Mouse (Mus musculus): ENCODE results near the gene Efcab14. TPM values are rescaled to one million over a fixed set of nuclear protein-coding genes. Genes with fewer than 3 reads are reported as not detected.

Gene Efcab14
- polyA plus RNA-seq, 1 experiment from 2014 or later, result 38.9 TPM

DNA sequence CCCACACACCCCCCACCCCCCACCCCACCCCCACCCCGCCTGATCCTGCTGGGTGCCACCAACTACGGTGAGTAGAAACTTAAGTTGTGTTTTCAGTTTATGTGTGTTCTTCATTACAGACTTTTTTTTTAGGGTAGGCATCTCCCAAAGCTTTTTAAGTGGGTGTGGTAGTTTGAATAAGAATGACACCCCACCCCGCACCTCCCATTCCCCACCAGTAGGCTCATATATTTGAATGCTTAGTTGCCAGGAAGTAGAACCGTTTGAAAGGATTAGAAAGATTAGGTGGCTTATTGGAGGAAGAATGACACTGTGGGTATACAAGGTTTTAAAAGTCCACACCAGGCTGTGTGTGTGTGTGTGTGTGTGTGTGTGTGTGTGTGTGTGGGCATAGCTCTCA lies 74.8 kb downstream of the Efcab14 start:
- ChIA-PET POLR2A (no interaction called here), CTCF (no interaction called here)
- no peak for TF ChIP-seq CTCF (IDR thresholded peaks at IDR 0.05)
- in situ Hi-C loops (cut with MboI; ENCODE audit: low pct_unique_long_range_greater_than_20kb), result no loop called here
- no peaks in the 10 kb centered on the region for H3K27me3 ChIP-seq
- ATAC-seq, result no peak
- no peak for DNase-seq (ENCODE audit: low read depth, low spot score)

GRCm38 (mm10) chr4:115815606-115816005 lies 78.1 kb downstream of the Efcab14 start:
- ChIA-PET POLR2A (no interaction called here), CTCF (interaction anchor here (0.7 kb wide), 1 partner anchor 32 kb away, joined by 3 read pairs; no protein-coding TSS in a partner anchor)

DNA sequence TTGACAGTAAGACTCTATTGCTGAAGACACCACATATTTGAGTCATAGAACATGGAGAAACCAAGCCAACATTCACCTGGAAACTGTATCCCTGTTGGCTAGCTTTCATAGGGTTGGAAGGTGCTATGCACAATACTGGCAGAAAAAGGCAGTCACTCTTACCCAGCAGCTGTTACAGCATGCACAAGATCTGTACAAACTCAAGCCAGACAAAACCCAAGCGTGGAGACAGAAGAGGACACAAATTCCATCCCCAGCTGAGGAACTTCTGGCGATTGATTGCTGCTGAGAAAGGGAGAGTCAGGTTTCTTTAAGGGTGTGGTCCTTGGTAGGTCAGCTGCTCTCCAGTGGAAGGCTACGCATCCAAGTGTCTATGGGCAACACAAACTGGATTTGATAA lies 82.7 kb downstream of the Efcab14 start:
- in situ Hi-C loops (cut with MboI; ENCODE audit: low pct_unique_long_range_greater_than_20kb), result no loop called here
- ATAC-seq, result no peak
- no peaks in the 10 kb centered on the region for H3K27me3 ChIP-seq
- TF ChIP-seq CTCF (IDR thresholded peaks at IDR 0.05), result no peak
- CTCF ChIA-PET, result no interaction called here
- DNase-seq (ENCODE audit: low read depth, low spot score), result no peak
- POLR2A ChIA-PET, result no interaction called here

More at GRCm38 (mm10) chr4:115815606-115816005, 78.1 kb downstream of the Efcab14 start:
- ATAC-seq, result no peak
- no peak for DNase-seq (ENCODE audit: low read depth, low spot score)
- in situ Hi-C loops (cut with MboI; ENCODE audit: low pct_unique_long_range_greater_than_20kb), result no loop called here
- no peak for TF ChIP-seq CTCF (IDR thresholded peaks at IDR 0.05)
- H3K27me3 ChIP-seq, result no peaks in the 10 kb centered on the region

DNA sequence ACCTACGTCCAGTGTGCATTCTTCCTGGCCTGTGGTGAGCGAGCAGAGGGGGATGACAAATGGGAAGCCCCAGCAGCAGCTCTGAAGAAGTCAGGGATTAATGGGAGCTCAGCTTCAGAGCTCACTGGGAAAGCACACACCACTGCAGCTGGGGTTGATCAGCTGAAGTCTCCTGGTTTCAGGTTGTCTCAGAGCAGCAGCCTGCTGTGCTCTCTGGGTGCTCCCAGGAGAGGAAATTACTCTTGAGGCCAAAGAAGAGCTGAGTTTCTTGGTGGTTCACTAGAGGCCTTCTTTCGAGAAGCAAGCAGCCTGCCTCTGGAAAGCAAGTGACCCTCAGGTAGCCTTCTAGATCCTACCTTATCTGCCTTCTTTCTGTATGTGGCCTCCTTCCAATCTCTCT lies 83.4 kb downstream of the Efcab14 start:
- DNase-seq (ENCODE audit: low read depth, low spot score) (no peak), ATAC-seq (no peak)
- ChIA-PET POLR2A (no interaction called here), CTCF (no interaction called here)
- H3K27me3 ChIP-seq, result no peaks in the 10 kb centered on the region
- TF ChIP-seq CTCF (IDR thresholded peaks at IDR 0.05), result no peak
- in situ Hi-C loops (cut with MboI; ENCODE audit: low pct_unique_long_range_greater_than_20kb), result no loop called here

DNA sequence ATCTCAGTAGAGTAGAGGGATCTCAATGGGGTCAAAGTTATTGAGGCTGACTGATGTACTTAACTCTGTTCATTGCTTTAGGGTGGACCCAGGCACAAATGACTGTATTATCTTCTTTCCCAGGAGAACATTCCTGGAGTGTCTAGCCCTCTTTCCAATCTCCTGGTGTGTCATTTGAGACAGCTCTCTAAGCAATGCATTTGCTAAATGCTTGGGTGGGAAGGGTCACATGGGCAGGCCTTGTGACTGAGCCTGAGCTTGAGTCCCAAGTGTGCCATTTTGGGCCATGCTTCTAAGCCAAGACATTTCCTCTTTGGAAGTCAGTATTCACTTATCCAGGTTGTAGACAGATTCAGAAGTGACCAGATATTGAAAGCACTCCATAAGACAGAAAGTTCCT lies 83.9 kb downstream of the Efcab14 start:
- no peak for TF ChIP-seq CTCF (IDR thresholded peaks at IDR 0.05)
- ChIA-PET CTCF (no interaction called here), POLR2A (no interaction called here)
- in situ Hi-C loops (cut with MboI; ENCODE audit: low pct_unique_long_range_greater_than_20kb), result no loop called here
- DNase-seq (ENCODE audit: low read depth, low spot score) (no peak), ATAC-seq (no peak)
- H3K27me3 ChIP-seq, result no peaks in the 10 kb centered on the region

DNA sequence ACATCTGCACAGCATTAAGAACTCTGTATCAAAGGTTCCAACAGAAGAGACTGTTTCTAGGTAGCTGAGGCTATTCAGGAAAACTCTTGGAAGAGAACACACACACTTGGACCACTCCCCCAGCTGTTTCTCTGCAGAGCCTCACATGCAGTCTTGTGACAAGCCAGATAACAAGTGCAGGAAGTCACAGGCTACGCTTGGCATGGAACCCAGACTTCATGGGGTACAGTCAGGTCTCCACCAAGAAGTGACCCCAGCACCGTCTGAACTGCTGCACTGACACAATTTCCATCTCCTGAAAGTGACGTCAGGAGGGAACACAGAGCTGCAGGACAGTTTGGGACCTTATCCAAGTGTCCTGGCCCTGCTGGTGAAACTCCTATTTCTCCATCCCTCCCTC lies 84.4 kb downstream of the Efcab14 start:
- in situ Hi-C loops (cut with MboI; ENCODE audit: low pct_unique_long_range_greater_than_20kb), result no loop called here
- CTCF ChIA-PET, result no interaction called here
- TF ChIP-seq CTCF (IDR thresholded peaks at IDR 0.05), result no peak
- ATAC-seq (no peak), DNase-seq (ENCODE audit: low read depth, low spot score) (no peak)
- POLR2A ChIA-PET, result no interaction called here
- H3K27me3 ChIP-seq, result no peaks in the 10 kb centered on the region

DNA sequence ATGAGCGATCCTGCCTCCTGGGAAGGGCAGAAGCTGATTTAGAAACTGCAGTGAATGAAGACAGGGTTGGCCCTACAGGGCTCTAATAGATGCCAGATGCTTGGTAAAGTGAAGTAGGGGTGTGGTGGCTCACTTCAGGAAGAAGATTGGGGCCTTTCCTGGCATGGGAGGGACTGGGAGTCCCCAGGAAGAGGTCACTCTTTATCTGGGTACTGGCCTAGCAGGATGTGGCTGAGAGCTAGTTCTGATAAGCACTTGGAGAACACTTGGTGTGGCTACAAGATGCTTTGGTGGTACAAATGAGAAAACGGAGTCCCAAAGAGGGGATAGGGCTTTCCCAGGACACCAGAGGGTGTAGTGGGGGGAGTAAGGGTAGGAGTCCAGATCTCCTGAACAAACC lies 86.6 kb downstream of the Efcab14 start:
- in situ Hi-C loops (cut with MboI; ENCODE audit: low pct_unique_long_range_greater_than_20kb), result no loop called here
- no peaks in the 10 kb centered on the region for H3K27me3 ChIP-seq
- POLR2A ChIA-PET, result no interaction called here
- CTCF ChIA-PET, result no interaction called here
- TF ChIP-seq CTCF (IDR thresholded peaks at IDR 0.05), result no peak
- no peak for DNase-seq (ENCODE audit: low read depth, low spot score)
- ATAC-seq, result no peak

DNA sequence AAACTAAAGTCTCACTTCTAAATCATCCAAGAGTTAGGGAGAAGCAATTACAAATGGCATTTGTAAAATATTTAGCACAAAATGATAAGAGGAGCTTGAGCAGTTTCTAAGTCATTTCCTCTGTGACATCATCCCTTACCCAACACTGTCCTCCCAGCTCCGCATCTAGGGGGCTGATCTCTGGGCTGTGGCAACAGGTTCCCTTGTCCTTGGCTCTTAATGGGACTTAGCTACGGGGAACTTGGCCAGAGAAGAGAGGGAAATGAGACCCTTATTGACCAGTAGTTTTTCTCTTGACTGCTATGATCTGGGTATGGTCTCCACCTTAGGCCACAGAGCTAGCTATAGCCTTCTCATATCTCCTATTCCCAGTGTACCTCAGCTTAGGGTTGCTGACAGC lies 87.7 kb downstream of the Efcab14 start:
- in situ Hi-C loops (cut with MboI; ENCODE audit: low pct_unique_long_range_greater_than_20kb), result no loop called here
- ChIA-PET CTCF (no interaction called here), POLR2A (no interaction called here)
- DNase-seq (ENCODE audit: low read depth, low spot score), result no peak
- H3K27me3 ChIP-seq, result no peaks in the 10 kb centered on the region
- ATAC-seq, result no peak
- no peak for TF ChIP-seq CTCF (IDR thresholded peaks at IDR 0.05)

Other genes with a start within 250 kb of the Efcab14 start
- gene Cyp4a14, start 241.6 kb upstream of the Efcab14 start, polyA plus RNA-seq (2021), result not detected
- not detected for gene Cyp4a10, start 219.5 kb upstream of the Efcab14 start, polyA plus RNA-seq (2021)
- not detected for gene Cyp4a31, start 174.1 kb upstream of the Efcab14 start, polyA plus RNA-seq (2021)
- not detected for gene Cyp4a32, start 136.8 kb upstream of the Efcab14 start, polyA plus RNA-seq (2021)
- 0.19 TPM for gene Cyp4b1, start 90.0 kb upstream of the Efcab14 start, polyA plus RNA-seq (2021)
- gene Tex38, start 43.3 kb downstream of the Efcab14 start, polyA plus RNA-seq (2021), result 0.83 TPM
- gene Atpaf1, start 47.1 kb downstream of the Efcab14 start, polyA plus RNA-seq (2021), result 28.5 TPM
- 4.9 TPM for gene Mob3c, start 90.3 kb downstream of the Efcab14 start, polyA plus RNA-seq (2021)
- gene Mknk1, start 101.5 kb downstream of the Efcab14 start, polyA plus RNA-seq (2021), result 26.3 TPM
- not detected for gene Kncn, start 146.7 kb downstream of the Efcab14 start, polyA plus RNA-seq (2021)
- gene 6430628N08Rik, start 152.9 kb downstream of the Efcab14 start, polyA plus RNA-seq (2021), result not detected
- gene Dmbx1, start 202.2 kb downstream of the Efcab14 start, polyA plus RNA-seq (2021), result not detected

Measured in Patski (cell line).